Mouse (Mus musculus): ENCODE measurements around the gene Chrnd. TPM values are rescaled to one million over a fixed set of nuclear protein-coding genes. Genes with fewer than 3 reads are reported as not detected.
A peak's percentile ranks its signal among the peaks of the same experiment; 100 is the strongest.

The Chrnd gene
- polyA plus RNA-seq (2014; fragmentation: Nextera tagmentation; extraction: Ambion mirVana): not detected in 2 replicates

DNA sequence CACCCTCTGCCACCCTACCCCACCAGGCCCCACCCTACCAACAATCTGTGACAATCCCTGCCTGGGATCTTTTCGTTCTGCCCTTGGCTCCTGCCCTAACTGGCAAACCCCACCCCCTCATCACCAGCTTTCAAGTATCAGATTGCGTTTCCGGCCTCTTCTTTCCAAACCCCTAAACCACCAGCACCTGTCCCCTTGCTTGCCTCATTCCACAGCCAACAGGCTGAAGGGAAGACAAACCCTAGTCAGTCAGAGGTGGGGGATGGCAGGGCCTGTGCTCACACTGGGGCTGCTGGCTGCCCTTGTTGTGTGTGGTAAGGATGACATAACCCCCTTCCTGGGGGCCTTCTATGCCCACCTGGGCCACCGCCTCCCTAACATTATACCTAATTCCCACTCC lies at the start of gene Chrnd:
Chrnd (plus strand) TSS at position 179 of the 400 bp plus-strand sequence.
- DNase-seq (ENCODE audit: low spot score) (no peak), ATAC-seq (ENCODE audit: low FRiP score) (no peak)
- no peak within 1 kb of the TSS for H3K4me2 ChIP-seq (replicated peaks)
- no peak within 1 kb of the TSS for H3K9ac ChIP-seq
- H3K9me3 ChIP-seq (ENCODE audit: control insufficient read depth, low read length): no peaks in the 10 kb centered on the region
- H3K4me1 ChIP-seq (replicated peaks; ENCODE audit: control insufficient read depth, insufficient read depth, low read length): peaks cover 8% of the 10 kb centered on the region; the same call in 1 of the 2 replicates
- 37% methylated on average over 4 of the region's 4 CpGs for WGBS
- peaks cover 21% of the 10 kb centered on the region for H3K27me3 ChIP-seq (ENCODE audit: control insufficient read depth, insufficient read depth, low read length)
- H3K4me3 ChIP-seq (replicated peaks; ENCODE audit: low read length): no peak within 1 kb of the TSS
- H3K27ac ChIP-seq: no peak within 1 kb of the TSS
- H3K36me3 ChIP-seq (replicated peaks; ENCODE audit: control insufficient read depth, insufficient read depth): no peaks in the 10 kb centered on the region

DNA sequence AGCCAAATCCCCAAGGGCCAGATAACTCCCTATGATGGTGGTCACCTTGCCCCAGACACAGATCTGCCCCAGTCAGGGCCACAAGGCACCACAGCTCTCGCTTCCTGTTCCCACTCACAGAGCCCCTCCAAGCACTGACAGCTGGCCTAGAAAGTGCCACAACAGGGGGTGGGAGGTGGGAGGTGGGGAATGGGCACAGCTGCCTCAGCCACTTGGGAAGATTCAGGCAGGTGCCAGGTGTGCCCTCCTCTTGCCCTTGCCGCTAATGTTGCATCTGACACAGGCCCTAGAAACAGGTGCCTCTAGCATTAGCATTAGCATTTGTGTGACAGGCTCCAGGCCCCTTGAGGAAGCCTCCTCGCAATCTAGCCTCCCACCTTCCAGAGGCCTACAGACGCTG lies 48.9 kb upstream of the Chrnd start:
- Histone ChIP-seq H3K4me2 (replicated peaks) (no peak overlapping the region), H3K4me1 (replicated peaks; ENCODE audit: control insufficient read depth, insufficient read depth, low read length) (peaks cover 18% of the 10 kb centered on the region; the same call in 1 of the 2 replicates), H3K9me3 (ENCODE audit: control insufficient read depth, low read length) (no peaks in the 10 kb centered on the region), H3K4me3 (replicated peaks; ENCODE audit: low read length) (no peak overlapping the region), H3K27me3 (ENCODE audit: control insufficient read depth, insufficient read depth, low read length) (no peaks in the 10 kb centered on the region), H3K36me3 (replicated peaks; ENCODE audit: control insufficient read depth, insufficient read depth) (no peaks in the 10 kb centered on the region), H3K9ac (no peak overlapping the region), H3K27ac (no peak overlapping the region)
- ATAC-seq (ENCODE audit: low FRiP score): no peak
- no peak for DNase-seq (ENCODE audit: low spot score)
- 66% methylated on average over 4 of the region's 4 CpGs for WGBS

DNA sequence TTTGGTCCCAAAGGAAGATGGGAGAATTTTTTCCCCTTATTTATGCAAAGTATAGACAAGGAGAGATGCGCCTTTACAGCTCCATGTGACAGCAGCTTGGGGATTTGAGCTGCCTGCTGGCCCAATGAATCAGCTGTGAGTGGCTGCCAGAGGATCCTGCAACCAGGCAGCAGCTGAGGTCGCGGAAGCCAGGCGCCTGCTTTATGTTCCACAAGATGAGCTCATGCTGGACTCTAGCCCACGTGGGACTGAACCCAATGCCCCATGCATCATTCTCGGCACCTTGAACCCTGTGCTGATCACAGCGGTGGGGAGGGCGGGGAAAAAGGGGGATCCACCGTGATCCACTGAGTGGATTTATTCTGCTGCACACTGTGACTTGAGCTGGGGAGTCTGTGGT lies 48.0 kb upstream of the Chrnd start:
- Histone ChIP-seq H3K9ac (no peak overlapping the region), H3K36me3 (replicated peaks; ENCODE audit: control insufficient read depth, insufficient read depth) (no peaks in the 10 kb centered on the region), H3K27ac (no peak overlapping the region), H3K27me3 (ENCODE audit: control insufficient read depth, insufficient read depth, low read length) (no peaks in the 10 kb centered on the region), H3K4me2 (replicated peaks) (no peak overlapping the region), H3K4me3 (replicated peaks; ENCODE audit: low read length) (no peak overlapping the region), H3K4me1 (replicated peaks; ENCODE audit: control insufficient read depth, insufficient read depth, low read length) (peaks cover 18% of the 10 kb centered on the region; the same call in 1 of the 2 replicates), H3K9me3 (ENCODE audit: control insufficient read depth, low read length) (no peaks in the 10 kb centered on the region)
- ATAC-seq (ENCODE audit: low FRiP score): peak; percentile 67; the same call in 1 of the 2 replicates
- WGBS: 42% methylated on average over 9 of the region's 9 CpGs
- DNase-seq (ENCODE audit: low spot score): no peak

DNA sequence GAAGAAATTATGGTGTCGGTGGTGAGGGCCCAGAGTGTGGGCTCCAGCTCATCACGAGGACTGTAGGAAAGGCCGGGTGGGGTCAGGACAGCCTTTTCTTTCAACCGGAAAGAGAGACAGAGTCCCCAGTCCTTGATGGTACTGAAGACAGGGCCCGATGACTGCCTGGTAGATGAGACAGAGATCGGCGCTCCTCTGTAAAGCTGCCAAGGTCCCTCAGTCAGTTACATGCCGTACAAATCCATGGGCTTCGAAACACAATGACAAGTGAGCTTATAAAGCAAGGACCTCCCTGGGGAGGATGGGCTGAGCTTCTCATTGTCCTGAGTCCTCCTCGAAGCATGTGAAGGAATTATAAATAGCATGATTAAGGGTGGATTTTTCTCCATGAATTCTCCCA lies 47.3 kb upstream of the Chrnd start:
- WGBS: 58% methylated on average over 10 of the region's 10 CpGs
- Histone ChIP-seq H3K27me3 (ENCODE audit: control insufficient read depth, insufficient read depth, low read length) (no peaks in the 10 kb centered on the region), H3K27ac (no peak overlapping the region), H3K9me3 (ENCODE audit: control insufficient read depth, low read length) (no peaks in the 10 kb centered on the region), H3K9ac (no peak overlapping the region), H3K36me3 (replicated peaks; ENCODE audit: control insufficient read depth, insufficient read depth) (no peaks in the 10 kb centered on the region), H3K4me1 (replicated peaks; ENCODE audit: control insufficient read depth, insufficient read depth, low read length) (peaks cover 18% of the 10 kb centered on the region; the same call in 1 of the 2 replicates), H3K4me3 (replicated peaks; ENCODE audit: low read length) (no peak overlapping the region), H3K4me2 (replicated peaks) (no peak overlapping the region)
- ATAC-seq (ENCODE audit: low FRiP score) (0 out of 2 replicates have a peak, but pooled peaks have one; percentile 15), DNase-seq (ENCODE audit: low spot score) (no peak)

DNA sequence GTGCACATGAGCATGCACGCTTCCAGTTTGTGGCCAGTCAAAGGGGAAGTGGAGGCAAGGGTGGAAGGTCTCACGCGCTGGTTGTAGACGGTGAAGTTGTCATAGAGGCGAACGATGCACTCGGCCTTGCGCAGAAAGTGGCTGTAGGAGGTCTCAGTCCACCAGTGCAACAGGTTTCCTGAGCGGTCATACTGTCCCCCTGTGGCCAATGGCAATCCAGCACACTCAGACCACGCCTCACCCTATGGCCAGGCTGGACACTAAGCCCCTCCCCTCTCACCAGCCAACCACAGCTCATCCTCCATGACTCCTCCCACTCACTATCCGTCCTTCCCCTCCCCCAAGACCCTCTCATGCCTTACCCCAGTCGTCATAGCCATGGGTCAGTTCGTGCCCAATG lies 41.0 kb upstream of the Chrnd start:
- Histone ChIP-seq H3K36me3 (replicated peaks; ENCODE audit: control insufficient read depth, insufficient read depth) (no peaks in the 10 kb centered on the region), H3K27me3 (ENCODE audit: control insufficient read depth, insufficient read depth, low read length) (peaks cover 46% of the 10 kb centered on the region), H3K4me1 (replicated peaks; ENCODE audit: control insufficient read depth, insufficient read depth, low read length) (no peaks in the 10 kb centered on the region), H3K27ac (no peak overlapping the region), H3K4me2 (replicated peaks) (no peak overlapping the region), H3K9ac (no peak overlapping the region), H3K9me3 (ENCODE audit: control insufficient read depth, low read length) (no peaks in the 10 kb centered on the region), H3K4me3 (replicated peaks; ENCODE audit: low read length) (no peak overlapping the region)
- DNase-seq (ENCODE audit: low spot score) (no peak), ATAC-seq (ENCODE audit: low FRiP score) (no peak)
- WGBS: 36% methylated on average over 13 of the region's 13 CpGs

DNA sequence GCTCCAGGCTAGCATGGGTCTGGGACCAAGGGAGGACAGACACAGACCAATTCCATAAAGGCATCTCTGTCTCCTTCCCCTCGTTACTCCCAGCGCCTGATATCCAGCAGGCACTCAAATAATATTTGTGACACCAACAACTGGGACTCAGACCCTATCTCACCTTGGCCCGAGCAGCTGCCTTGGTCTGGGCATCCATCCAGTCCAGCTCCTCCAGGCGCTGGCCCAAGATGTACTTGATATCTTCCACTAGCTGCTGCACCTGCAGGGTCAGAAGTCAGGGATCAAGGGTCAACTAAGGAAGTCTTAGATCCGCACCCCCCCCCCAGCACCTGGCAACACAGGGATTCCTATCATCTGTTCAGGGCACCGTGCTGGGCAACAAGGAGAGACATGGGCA lies 39.1 kb upstream of the Chrnd start:
- DNase-seq (ENCODE audit: low spot score) (no peak), ATAC-seq (ENCODE audit: low FRiP score) (no peak)
- Histone ChIP-seq H3K27ac (no peak overlapping the region), H3K27me3 (ENCODE audit: control insufficient read depth, insufficient read depth, low read length) (peaks cover 65% of the 10 kb centered on the region), H3K4me1 (replicated peaks; ENCODE audit: control insufficient read depth, insufficient read depth, low read length) (no peaks in the 10 kb centered on the region), H3K9me3 (ENCODE audit: control insufficient read depth, low read length) (no peaks in the 10 kb centered on the region), H3K4me2 (replicated peaks) (no peak overlapping the region), H3K9ac (no peak overlapping the region), H3K36me3 (replicated peaks; ENCODE audit: control insufficient read depth, insufficient read depth) (no peaks in the 10 kb centered on the region), H3K4me3 (replicated peaks; ENCODE audit: low read length) (no peak overlapping the region)
- 89% methylated on average over 6 of the region's 6 CpGs for WGBS

DNA sequence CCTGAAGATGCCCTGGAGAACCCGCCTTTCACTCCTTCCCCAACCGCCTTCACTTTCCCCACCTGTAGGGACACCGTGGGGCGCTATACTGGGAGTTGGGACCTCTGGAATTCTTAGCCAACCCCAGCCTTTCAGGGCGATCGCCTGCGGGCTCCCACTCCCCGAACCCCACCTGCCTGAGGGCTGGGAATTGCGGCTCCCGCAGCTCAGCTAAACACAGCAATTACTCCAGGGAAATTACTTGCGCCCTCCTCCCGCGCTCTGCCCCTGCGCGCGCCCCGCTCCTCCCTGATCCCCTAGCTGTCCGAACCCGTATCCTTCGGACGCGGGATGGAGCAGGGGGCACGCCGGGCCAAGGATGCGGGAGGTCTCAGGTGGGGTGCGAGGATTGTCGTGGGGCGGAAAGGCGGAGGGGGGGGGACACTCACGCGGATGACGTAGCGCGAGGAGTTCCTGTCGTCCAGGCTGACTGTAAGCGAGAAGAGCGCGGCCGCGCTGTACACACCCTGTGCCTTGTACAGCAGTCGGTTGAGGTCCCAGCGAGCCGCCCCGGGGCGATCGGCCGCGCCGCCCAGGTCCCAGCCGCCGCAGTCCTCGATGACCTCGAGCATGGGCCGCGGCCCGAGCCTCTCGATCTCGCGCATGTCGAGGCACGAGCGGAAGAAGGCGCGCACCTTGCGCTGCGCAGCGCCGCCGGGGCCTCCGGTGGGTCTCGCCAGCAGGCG lies 36.5 kb upstream of the Chrnd start:
- Histone ChIP-seq H3K4me2 (replicated peaks) (peak overlapping the region; percentile 73), H3K27ac (no peak overlapping the region)
- WGBS: 1% methylated on average over 68 of the region's 72 CpGs

DNA sequence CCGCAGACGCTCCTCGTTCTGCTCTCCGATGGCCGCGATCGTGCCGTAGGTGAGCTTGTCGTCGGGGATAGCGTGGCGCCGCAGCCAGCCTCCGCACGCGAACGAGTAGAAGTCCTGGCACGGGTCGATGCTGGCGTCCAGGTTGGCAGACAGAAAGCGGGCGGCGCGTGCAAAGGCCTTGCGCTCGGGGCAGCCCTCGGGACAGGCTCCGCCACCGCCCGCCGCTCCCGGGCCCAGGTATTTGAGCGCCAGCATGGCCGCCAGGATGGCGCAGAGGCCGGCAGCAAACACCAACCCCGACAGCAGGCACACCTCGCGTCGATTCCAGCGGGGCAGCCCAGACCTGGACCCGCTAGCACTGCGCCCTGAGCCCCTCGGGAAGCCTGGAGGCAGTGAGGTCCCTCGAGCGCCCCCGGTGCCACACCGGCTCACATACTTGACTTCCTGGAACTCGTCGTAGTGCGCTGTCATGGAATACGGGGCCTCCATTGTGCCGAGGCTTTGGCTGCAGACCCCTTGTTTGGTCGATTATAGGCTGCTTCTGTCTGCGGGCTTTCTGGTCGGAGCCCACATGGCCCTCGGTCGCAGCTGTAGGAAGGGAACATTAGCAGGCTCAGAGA lies 35.8 kb upstream of the Chrnd start:
- H3K4me3 ChIP-seq (replicated peaks; ENCODE audit: low read length): peak overlapping the region; percentile 48
- no peak overlapping the region for H3K27ac ChIP-seq
- H3K9ac ChIP-seq: peak overlapping the region; percentile 42
- H3K9me3 ChIP-seq (ENCODE audit: control insufficient read depth, low read length): no peaks in the 10 kb centered on the region
- 1% methylated on average over 58 of the region's 58 CpGs for WGBS
- H3K4me2 ChIP-seq (replicated peaks): peak overlapping the region; percentile 73
- H3K4me1 ChIP-seq (replicated peaks; ENCODE audit: control insufficient read depth, insufficient read depth, low read length): no peaks in the 10 kb centered on the region
- peaks cover 89% of the 10 kb centered on the region for H3K27me3 ChIP-seq (ENCODE audit: control insufficient read depth, insufficient read depth, low read length)
- ATAC-seq (ENCODE audit: low FRiP score): no peak
- no peak for DNase-seq (ENCODE audit: low spot score)
- H3K36me3 ChIP-seq (replicated peaks; ENCODE audit: control insufficient read depth, insufficient read depth): no peaks in the 10 kb centered on the region

More for the DNA sequence above, 36.5 kb upstream of the Chrnd start:
- Histone ChIP-seq H3K36me3 (replicated peaks; ENCODE audit: control insufficient read depth, insufficient read depth) (no peaks in the 10 kb centered on the region), H3K4me1 (replicated peaks; ENCODE audit: control insufficient read depth, insufficient read depth, low read length) (no peaks in the 10 kb centered on the region), H3K27me3 (ENCODE audit: control insufficient read depth, insufficient read depth, low read length) (peaks cover 88% of the 10 kb centered on the region), H3K9ac (peak overlapping the region; percentile 42), H3K9me3 (ENCODE audit: control insufficient read depth, low read length) (no peaks in the 10 kb centered on the region), H3K4me3 (replicated peaks; ENCODE audit: low read length) (peak overlapping the region; percentile 48)
- no peak for DNase-seq (ENCODE audit: low spot score)
- ATAC-seq (ENCODE audit: low FRiP score): no peak

DNA sequence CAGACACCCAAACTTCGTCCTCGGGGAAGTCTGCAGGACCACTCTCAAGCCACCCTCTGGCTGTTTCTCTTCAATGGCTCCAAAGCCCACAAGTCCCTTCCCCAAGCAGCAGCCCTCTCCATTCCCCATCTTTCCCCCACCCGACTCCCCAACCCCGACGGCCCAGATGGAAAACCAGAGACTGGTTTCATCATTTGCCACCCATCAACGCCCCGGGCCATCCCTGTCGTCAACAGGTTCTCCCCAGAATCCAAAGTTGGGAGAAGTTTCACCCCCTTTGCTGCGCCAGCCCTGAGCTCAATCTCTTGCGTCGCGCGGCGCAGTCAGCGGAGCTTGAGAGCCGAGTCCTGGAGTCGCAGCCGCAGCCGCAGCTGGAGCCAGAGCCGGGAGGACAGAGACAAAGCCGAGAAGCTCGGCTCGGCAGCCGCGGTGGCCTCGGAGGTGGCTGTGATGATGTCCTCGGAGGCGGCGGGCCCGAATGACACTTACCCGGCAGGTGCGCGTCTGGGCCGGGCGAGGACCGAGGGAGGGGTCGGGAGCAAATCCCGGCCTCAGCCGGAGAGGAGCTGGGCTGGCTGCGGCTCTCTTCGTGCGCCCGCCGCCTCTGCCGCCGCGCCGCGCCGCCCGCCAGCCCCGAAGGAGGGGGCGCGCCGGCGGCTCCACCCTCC lies 34.7 kb upstream of the Chrnd start:
- peak; percentile 52 for DNase-seq (ENCODE audit: low spot score)

More for the DNA sequence above, 34.7 kb upstream of the Chrnd start:
- under 1% methylated on average over 42 of the region's 56 CpGs for WGBS
- Histone ChIP-seq H3K4me1 (replicated peaks; ENCODE audit: control insufficient read depth, insufficient read depth, low read length) (no peaks in the 10 kb centered on the region), H3K27ac (no peak overlapping the region; the same call in 1 of the 2 replicates), H3K36me3 (replicated peaks; ENCODE audit: control insufficient read depth, insufficient read depth) (no peaks in the 10 kb centered on the region), H3K27me3 (ENCODE audit: control insufficient read depth, insufficient read depth, low read length) (peaks cover 79% of the 10 kb centered on the region), H3K9me3 (ENCODE audit: control insufficient read depth, low read length) (no peaks in the 10 kb centered on the region), H3K4me3 (replicated peaks; ENCODE audit: low read length) (peak overlapping the region; percentile 48), H3K4me2 (replicated peaks) (peak overlapping the region; percentile 73), H3K9ac (peak overlapping the region; percentile 67)
- ATAC-seq (ENCODE audit: low FRiP score): peak; percentile 43
